ENCODE assay signal across 9 mouse cellular contexts in the genomic region with DNA sequence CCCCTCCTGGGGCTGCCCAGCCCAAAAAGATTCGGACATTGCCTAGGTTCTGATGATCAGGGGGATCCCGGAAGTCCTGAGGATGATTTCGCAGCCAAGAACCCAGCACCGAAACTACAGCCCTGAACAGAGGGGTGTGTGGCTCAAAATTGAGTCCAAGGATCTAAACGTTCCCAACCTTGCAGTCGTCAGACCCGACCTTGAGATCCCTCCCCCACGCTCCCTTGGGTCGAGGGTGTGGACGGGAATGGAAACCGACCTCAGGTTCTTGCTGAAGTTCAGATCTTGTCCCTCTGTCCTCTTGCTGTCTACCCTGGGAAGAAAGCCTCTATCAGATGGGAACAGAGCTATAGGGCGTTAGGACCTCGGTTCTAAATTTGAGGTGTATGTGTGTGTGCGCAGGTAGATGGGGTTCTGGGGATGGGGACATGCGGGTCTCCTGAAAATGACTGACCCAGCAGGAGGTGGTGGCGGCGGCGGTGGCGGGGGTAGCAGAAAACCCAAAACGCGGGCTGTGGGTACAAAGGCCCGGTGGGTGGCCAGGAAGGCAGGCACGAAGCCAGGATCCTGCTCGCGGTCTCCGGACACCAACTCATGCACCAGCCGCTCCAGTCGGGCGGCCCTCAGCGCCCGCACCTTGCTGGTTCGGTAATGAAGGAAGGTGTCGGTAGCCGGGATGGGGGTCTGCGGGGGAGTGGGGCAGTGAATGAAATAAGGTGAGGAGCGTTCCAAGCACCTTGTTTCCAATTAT. TPM values are rescaled to one million over a fixed set of nuclear protein-coding genes. Genes with fewer than 3 reads are reported as not detected.
DNase-seq lines count a peak whose midpoint lies in the region; ATAC-seq and TF ChIP-seq lines count a peak whose summit lies in the region.
"Had no signal": no experiment of that assay in that cellular context is flagged by ENCODE, and none has a peak within 500 bp of the region (broad histone marks: within the 10 kb centered on the region; RNA-seq: fewer than 3 reads in every experiment).

No protein-coding gene starts in this region.

- 0 out of 2 replicates have a peak, but pooled peaks have one; percentile 10 for TF ChIP-seq EP300 in ES-Bruce4 (IDR thresholded peaks at IDR 0.05; ENCODE audit: insufficient read depth, low read depth, low read length)

- H3K4me3 ChIP-seq in ES-Bruce4 (ENCODE audit: low read depth, low read length) = peak overlapping the region; percentile 65
- 0 out of 2 replicates have a peak overlapping the region, but pooled peaks have one; percentile 24 for H3K4me3 ChIP-seq in forebrain, embryonic 14.5 days (ENCODE audit: low read depth, low read length)
- peak overlapping the region; percentile 39 for H3K4me3 ChIP-seq in limb, embryonic 11.5 days (ENCODE audit: low read depth, low read length)
- H3K4me3 ChIP-seq in left cerebral cortex, adult 2 months = no peak overlapping the region; the same call in 1 of the 2 replicates

- no peaks in the 10 kb centered on the region for H3K36me3 ChIP-seq in ES-Bruce4 (ENCODE audit: control insufficient read depth, insufficient read depth, low read length, poor library complexity, severe bottlenecking)
- H3K36me3 ChIP-seq in forebrain, embryonic 14.5 days (ENCODE audit: control insufficient read depth, insufficient read depth, low read length) = no peaks in the 10 kb centered on the region
- no peaks in the 10 kb centered on the region for H3K36me3 ChIP-seq in limb, embryonic 11.5 days (ENCODE audit: control insufficient read depth, insufficient read depth, low read length)

- H3K9me3 ChIP-seq in ES-Bruce4 (replicated peaks; ENCODE audit: control insufficient read depth, insufficient read depth, low read length, poor library complexity, severe bottlenecking) = no peaks in the 10 kb centered on the region
- no peaks in the 10 kb centered on the region for H3K9me3 ChIP-seq in forebrain, embryonic 14.5 days (replicated peaks; ENCODE audit: control insufficient read depth, low read length)
- no peaks in the 10 kb centered on the region for H3K9me3 ChIP-seq in limb, embryonic 11.5 days (ENCODE audit: control insufficient read depth, low read length)

- no peak overlapping the region for H3K27ac ChIP-seq in ES-Bruce4 (ENCODE audit: insufficient read depth, low read length)
- H3K27ac ChIP-seq in forebrain, embryonic 14.5 days (ENCODE audit: low read depth, low read length) = no peak overlapping the region
- H3K27ac ChIP-seq in limb, embryonic 11.5 days (replicated peaks; ENCODE audit: low read depth, low read length) = no peak overlapping the region
- no peak overlapping the region for H3K27ac ChIP-seq in left cerebral cortex, adult 2 months

- peaks cover 10% of the 10 kb centered on the region for H3K27me3 ChIP-seq in ES-Bruce4 (ENCODE audit: control insufficient read depth, insufficient read depth, low read length, poor library complexity, severe bottlenecking)
- H3K27me3 ChIP-seq in forebrain, embryonic 14.5 days (replicated peaks; ENCODE audit: control insufficient read depth, insufficient read depth, low read length) = peaks cover 53% of the 10 kb centered on the region
- H3K27me3 ChIP-seq in limb, embryonic 11.5 days (ENCODE audit: control insufficient read depth, insufficient read depth, low read length) = peaks cover 59% of the 10 kb centered on the region

- ATAC-seq in forebrain, embryonic 14.5 days = no peak
- ATAC-seq in limb, embryonic 11.5 days (ENCODE audit: insufficient number of reproducible peaks, low FRiP score, low TSS enrichment, low read depth) = no peak

- DNase-seq in adrenal gland, postnatal 10 days = peak; percentile 61
- DNase-seq in forebrain, embryonic 14.5 days (ENCODE audit: low spot score) = no peak
- no peak for DNase-seq in limb, embryonic 11.5 days (ENCODE audit: low spot score)
- no peak for DNase-seq in thymus, adult 18-20 months
- DNase-seq in layer of hippocampus, adult 8-10 months (ENCODE audit: low spot score in 2 of 2) = no peak
- DNase-seq in left cerebral cortex, adult 2 months (ENCODE audit: extremely low spot score in 1 of 2, low spot score in 2 of 2) = no peak
- DNase-seq in gastrocnemius, postnatal 10 days = no peak

- intact Hi-C loops in left cerebral cortex, adult 2 months (cut with DNase I) = no loop called here

- no peak for TF ChIP-seq CTCF in ES-Bruce4 (IDR thresholded peaks at IDR 0.05; ENCODE audit: low read depth, low read length)
- no peak for TF ChIP-seq CTCF in left cerebral cortex, adult 2 months (IDR thresholded peaks at IDR 0.05)

- H3K4me1 ChIP-seq in ES-Bruce4 (ENCODE audit: control insufficient read depth, insufficient read depth, low read length) = peaks cover 3% of the 10 kb centered on the region
- H3K4me1 ChIP-seq in forebrain, embryonic 14.5 days (ENCODE audit: control insufficient read depth, insufficient read depth, low read length) = peaks cover 11% of the 10 kb centered on the region
- H3K4me1 ChIP-seq in limb, embryonic 11.5 days (ENCODE audit: control insufficient read depth, insufficient read depth, low read length) = peaks cover 18% of the 10 kb centered on the region; the same call in 1 of the 2 replicates

- 8% methylated on average over 36 of the region's 36 CpGs for WGBS in forebrain, embryonic 14.5 days
- 6% methylated on average over 36 of the region's 36 CpGs for WGBS in limb, embryonic 11.5 days

- peak overlapping the region; percentile 47 for H3K4me2 ChIP-seq in forebrain, embryonic 14.5 days (ENCODE audit: low read length)
- H3K4me2 ChIP-seq in limb, embryonic 11.5 days (ENCODE audit: low read depth, severe bottlenecking) = peak overlapping the region; percentile 79; the same call in 1 of the 2 replicates

- peak overlapping the region; percentile 24; the same call in 1 of the 2 replicates for H3K9ac ChIP-seq in ES-Bruce4 (ENCODE audit: low read depth, poor library complexity, severe bottlenecking)
- H3K9ac ChIP-seq in forebrain, embryonic 14.5 days (ENCODE audit: low read length) = no peak overlapping the region
- H3K9ac ChIP-seq in limb, embryonic 11.5 days (ENCODE audit: low read length) = no peak overlapping the region

- TF ChIP-seq POLR2A in ES-Bruce4 (IDR thresholded peaks at IDR 0.05; ENCODE audit: insufficient read depth, low read length) = no peak

RNA-seq across cellular contexts. Expression of a gene that starts 1.5 kb away (rescaled TPM):
- polyA plus RNA-seq in ES-Bruce4 (2011; ENCODE audit: insufficient read depth, insufficient read length, low read depth, missing spikeins) = 9.2 and 9.7 TPM in 2 replicates
- total RNA-seq in adrenal gland, postnatal 10 days (2021) = 10 to 100 TPM; 16.2 to 23.0 TPM
- polyA plus RNA-seq in forebrain, embryonic 14.5 days (2014; fragmentation: Nextera tagmentation; extraction: Ambion mirVana) = 1.3 TPM in 2 replicates
- polyA plus RNA-seq in limb, embryonic 11.5 days (2014; fragmentation: Nextera tagmentation; extraction: Ambion mirVana) = 1.6 and 2.5 TPM in 2 replicates
- total RNA-seq in layer of hippocampus, adult 8-10 months (2022) = 1 to 10 TPM; 2.2 to 4.2 (median 2.6) TPM
- total RNA-seq in left cerebral cortex, adult 2 months (2021) = 1 to 10 TPM; 2.1 to 3.1 TPM
- under 1 TPM; 0.47 to 0.75 TPM for total RNA-seq in gastrocnemius, postnatal 10 days (2021)

RNA-seq across cellular contexts. Expression of a gene that starts 14.7 kb away (rescaled TPM):
- 1.6 and 2.8 TPM in 2 replicates for polyA plus RNA-seq in ES-Bruce4 (2011; ENCODE audit: insufficient read depth, insufficient read length, low read depth, missing spikeins)
- total RNA-seq in adrenal gland, postnatal 10 days (2021) = under 1 TPM; 0.39 to 1.00 TPM
- polyA plus RNA-seq in forebrain, embryonic 14.5 days (2014; fragmentation: Nextera tagmentation; extraction: Ambion mirVana) = 4.5 and 4.8 TPM in 2 replicates
- 1.8 and 2.1 TPM in 2 replicates for polyA plus RNA-seq in limb, embryonic 11.5 days (2014; fragmentation: Nextera tagmentation; extraction: Ambion mirVana)
- 10 to 100 TPM in 1 of 4 experiments, 1 to 10 TPM in 3; 6.5 to 12.3 (median 8.3) TPM for total RNA-seq in layer of hippocampus, adult 8-10 months (2022)
- total RNA-seq in left cerebral cortex, adult 2 months (2021) = 10 to 100 TPM in 1 of 2 experiments, 1 to 10 TPM in 1; 9.3 to 10.7 TPM
- total RNA-seq in gastrocnemius, postnatal 10 days (2021) = not detected
- polyA plus RNA-seq: small intestine, adult 2 months had no signal

RNA-seq across cellular contexts. Expression of a gene that starts 14.8 kb away (rescaled TPM):
- polyA plus RNA-seq in ES-Bruce4 (2011; ENCODE audit: insufficient read depth, insufficient read length, low read depth, missing spikeins) = 108 and 116 TPM in 2 replicates
- total RNA-seq in adrenal gland, postnatal 10 days (2021) = 100 to 1,000 TPM; 116 to 119 TPM
- polyA plus RNA-seq in forebrain, embryonic 14.5 days (2014; fragmentation: Nextera tagmentation; extraction: Ambion mirVana) = 57.1 and 67.9 TPM in 2 replicates
- 86.4 and 93.0 TPM in 2 replicates for polyA plus RNA-seq in limb, embryonic 11.5 days (2014; fragmentation: Nextera tagmentation; extraction: Ambion mirVana)
- total RNA-seq in layer of hippocampus, adult 8-10 months (2022) = 100 to 1,000 TPM in 3 of 4 experiments, 10 to 100 TPM in 1; 98.6 to 109 (median 104) TPM
- 100 to 1,000 TPM in 1 of 2 experiments, 10 to 100 TPM in 1; 85.9 to 104 TPM for total RNA-seq in left cerebral cortex, adult 2 months (2021)
- total RNA-seq in gastrocnemius, postnatal 10 days (2021) = 10 to 100 TPM; 35.4 to 41.7 TPM

RNA-seq across cellular contexts. Expression of a gene that starts 24.5 kb away (rescaled TPM):
- 0.57 and 1.9 TPM in 2 replicates for polyA plus RNA-seq in ES-Bruce4 (2011; ENCODE audit: insufficient read depth, insufficient read length, low read depth, missing spikeins)
- total RNA-seq in adrenal gland, postnatal 10 days (2021) = 1 to 10 TPM; 7.0 to 9.1 TPM
- polyA plus RNA-seq in forebrain, embryonic 14.5 days (2014; fragmentation: Nextera tagmentation; extraction: Ambion mirVana) = 1.3 and 2.2 TPM in 2 replicates
- polyA plus RNA-seq in limb, embryonic 11.5 days (2014; fragmentation: Nextera tagmentation; extraction: Ambion mirVana) = 4.9 and 5.8 TPM in 2 replicates
- 10 to 100 TPM in 1 of 4 experiments, 1 to 10 TPM in 3; 6.6 to 11.3 (median 8.2) TPM for total RNA-seq in layer of hippocampus, adult 8-10 months (2022)
- total RNA-seq in left cerebral cortex, adult 2 months (2021) = 10 to 100 TPM; 10.2 to 12.1 TPM
- 1 to 10 TPM; 3.8 to 5.5 TPM for total RNA-seq in gastrocnemius, postnatal 10 days (2021)

RNA-seq across cellular contexts. Expression of a gene that starts 32.2 kb away (rescaled TPM):
- polyA plus RNA-seq in ES-Bruce4 (2011; ENCODE audit: insufficient read depth, insufficient read length, low read depth, missing spikeins) = 8.5 TPM in 2 replicates
- total RNA-seq in adrenal gland, postnatal 10 days (2021) = 10 to 100 TPM; 11.9 to 15.1 TPM
- 19.8 and 23.6 TPM in 2 replicates for polyA plus RNA-seq in forebrain, embryonic 14.5 days (2014; fragmentation: Nextera tagmentation; extraction: Ambion mirVana)
- polyA plus RNA-seq in limb, embryonic 11.5 days (2014; fragmentation: Nextera tagmentation; extraction: Ambion mirVana) = 17.4 and 20.0 TPM in 2 replicates
- 10 to 100 TPM; 12.0 to 14.0 (median 13.1) TPM for total RNA-seq in layer of hippocampus, adult 8-10 months (2022)
- 10 to 100 TPM; 12.7 to 14.0 TPM for total RNA-seq in left cerebral cortex, adult 2 months (2021)
- total RNA-seq in gastrocnemius, postnatal 10 days (2021) = 1 to 10 TPM; 3.1 to 3.6 TPM
